Mouse (Mus musculus) midbrain, embryonic 13.5 days (tissue): ENCODE results near the gene Clk1. TPM values are rescaled to one million over a fixed set of nuclear protein-coding genes. Genes with fewer than 3 reads are reported as not detected.

Experiments
- ATAC-seq: fragments of 200-750 bp; cut with Nextera tagmentation; 2 replicates; pipeline ENCODE4 v1.8.0; 2017; ENCODE audit warnings: mild to moderate bottlenecking, moderate TSS enrichment, moderate library complexity
- H3K27ac ChIP-seq: fragments of 300-500 bp; sonication (generic); 2 replicates; pipeline ENCODE4 v1.5.1; 2015; ENCODE audit warnings: inconsistent platforms, mild to moderate bottlenecking, moderate library complexity
- H3K27me3 ChIP-seq: fragments of 300-500 bp; sonication (generic); 2 replicates; pipeline ENCODE4 v1.6.1; 2015; ENCODE audit warnings: mild to moderate bottlenecking, inconsistent platforms
- H3K36me3 ChIP-seq: fragments of 300-500 bp; sonication (generic); 2 replicates; pipeline ENCODE4 v1.6.1; 2015; ENCODE audit warnings: mild to moderate bottlenecking, inconsistent platforms
- H3K4me1 ChIP-seq: fragments of 300-500 bp; sonication (generic); replicated peaks from 2 replicates; pipeline ENCODE4 v1.6.1; 2015; ENCODE audit warnings: inconsistent platforms
- H3K4me2 ChIP-seq: fragments of 300-500 bp; sonication (generic); replicated peaks from 2 replicates; pipeline ENCODE4 v1.6.1; 2015; ENCODE audit warnings: moderate library complexity, mild to moderate bottlenecking, inconsistent platforms
- H3K4me3 ChIP-seq: fragments of 300-500 bp; sonication (generic); replicated peaks from 2 replicates; pipeline ENCODE4 v1.5.1; 2015; ENCODE audit warnings: mild to moderate bottlenecking, inconsistent platforms
- H3K9ac ChIP-seq: fragments of 300-500 bp; sonication (generic); replicated peaks from 2 replicates; pipeline ENCODE4 v1.6.1; 2015; ENCODE audit warnings: mild to moderate bottlenecking, inconsistent platforms
- H3K9me3 ChIP-seq: fragments of 300-500 bp; sonication (generic); 2 replicates; pipeline ENCODE4 v1.6.1; 2016; ENCODE audit warnings: mild to moderate bottlenecking, inconsistent platforms
- WGBS: fragments of 180-500 bp; shearing (Covaris S2); methylation state at CpG from one replicate; pipeline ENCODE4 v1.1.7; 2015; 5-methylcytosine and 5-hydroxymethylcytosine counted together
- polyA plus RNA-seq: library from polyadenylated mRNA; unstranded; fragments of >200 nt; fragmentation: Nextera tagmentation; extraction: Ambion mirVana; gene quantifications from 2 replicates; pipeline ENCODE4 v1.2.1, GENCODE M21; 2015

The Clk1 gene
- polyA plus RNA-seq, 1 experiment from 2014 or later = 171 TPM

- no peak for ATAC-seq
- no peaks in the 10 kb centered on the region for H3K27me3 ChIP-seq
- WGBS = 77% methylated on average over 2 of the region's 2 CpGs
Measured at GRCm38 (mm10) chr1:58369716-58370115, 54.1 kb downstream of the Clk1 start.

DNA sequence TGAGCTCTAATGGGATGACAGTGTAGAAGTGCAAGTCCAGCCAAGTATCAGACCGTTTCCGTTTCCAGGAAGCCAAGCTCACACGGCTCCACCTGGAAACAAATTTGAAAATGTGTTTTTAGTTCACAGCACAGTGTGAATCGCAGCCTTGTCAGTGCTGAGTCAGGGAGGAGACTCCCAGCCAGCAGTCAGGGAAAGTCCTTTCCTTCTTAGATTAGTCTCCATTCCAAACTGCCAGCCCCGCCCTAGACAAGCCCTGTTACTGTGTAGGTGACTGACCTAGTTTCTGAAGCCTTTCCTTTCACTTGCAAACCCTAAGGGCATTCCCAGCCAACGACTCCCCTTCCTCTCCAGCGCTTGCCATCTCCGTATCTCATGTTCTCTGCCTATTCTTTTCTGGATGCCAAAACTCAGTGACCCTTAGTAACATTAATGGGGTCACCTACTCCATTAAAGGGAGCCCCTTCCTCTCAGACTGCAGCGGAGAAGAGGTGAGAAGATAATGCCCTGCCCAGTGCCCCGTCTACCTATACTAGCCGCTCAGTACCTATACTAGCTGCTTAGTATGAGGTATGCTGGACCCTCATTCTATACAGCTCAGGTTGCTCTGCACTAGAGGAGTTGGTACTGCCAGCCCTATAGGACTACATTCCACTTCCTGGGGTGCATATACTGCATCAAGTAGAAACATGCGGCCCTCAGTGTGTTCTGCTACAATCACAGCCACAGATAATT, 57.0 kb downstream of the Clk1 start:
- Histone ChIP-seq H3K27me3 (no peaks in the 10 kb centered on the region), H3K4me3 (no peak overlapping the region), H3K9me3 (no peaks in the 10 kb centered on the region), H3K4me2 (no peak overlapping the region), H3K9ac (no peak overlapping the region), H3K27ac (no peak overlapping the region), H3K36me3 (no peaks in the 10 kb centered on the region), H3K4me1 (no peaks in the 10 kb centered on the region)
- 92% methylated on average over 12 of the region's 12 CpGs for WGBS
- no peak for ATAC-seq

More at GRCm38 (mm10) chr1:58369716-58370115, 54.1 kb downstream of the Clk1 start:
- Histone ChIP-seq H3K9me3 (no peaks in the 10 kb centered on the region), H3K4me1 (no peaks in the 10 kb centered on the region), H3K27ac (no peak overlapping the region), H3K4me2 (no peak overlapping the region), H3K4me3 (no peak overlapping the region), H3K9ac (no peak overlapping the region), H3K36me3 (no peaks in the 10 kb centered on the region)

- Histone ChIP-seq H3K4me1 (no peaks in the 10 kb centered on the region), H3K9ac (no peak overlapping the region), H3K4me2 (no peak overlapping the region), H3K9me3 (no peaks in the 10 kb centered on the region), H3K27me3 (no peaks in the 10 kb centered on the region), H3K4me3 (no peak overlapping the region), H3K36me3 (no peaks in the 10 kb centered on the region), H3K27ac (no peak overlapping the region)
- no peak for ATAC-seq
- WGBS = 99% methylated on average over 3 of the region's 3 CpGs
Measured at GRCm38 (mm10) chr1:58365829-58366228, 58.0 kb downstream of the Clk1 start.

DNA sequence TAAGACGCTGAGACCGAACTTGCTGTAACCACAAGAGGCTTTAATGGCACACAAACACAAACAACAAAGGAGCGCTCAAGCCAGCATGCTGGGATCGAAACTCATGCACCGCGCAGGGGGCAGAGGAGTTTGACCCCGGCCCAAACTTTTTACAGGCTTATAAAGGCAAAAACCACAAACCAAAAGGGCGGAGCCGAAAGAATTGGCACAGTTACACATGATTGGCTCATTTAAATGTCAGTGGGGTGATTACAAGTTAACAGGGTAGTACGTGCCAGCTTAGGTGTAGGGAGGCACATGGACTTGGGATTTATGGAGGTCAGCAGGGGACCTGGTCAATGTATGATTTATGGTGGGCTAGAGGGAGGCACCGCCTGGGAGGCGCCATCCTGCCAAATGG, 59.3 kb downstream of the Clk1 start:
- no peaks in the 10 kb centered on the region for H3K36me3 ChIP-seq
- H3K4me1 ChIP-seq = no peaks in the 10 kb centered on the region
- H3K9me3 ChIP-seq = no peaks in the 10 kb centered on the region
- no peak overlapping the region for H3K4me2 ChIP-seq
- 86% methylated on average over 12 of the region's 12 CpGs for WGBS
- no peak overlapping the region for H3K4me3 ChIP-seq
- no peak overlapping the region for H3K9ac ChIP-seq
- no peak for ATAC-seq
- H3K27me3 ChIP-seq = no peaks in the 10 kb centered on the region
- no peak overlapping the region for H3K27ac ChIP-seq

DNA sequence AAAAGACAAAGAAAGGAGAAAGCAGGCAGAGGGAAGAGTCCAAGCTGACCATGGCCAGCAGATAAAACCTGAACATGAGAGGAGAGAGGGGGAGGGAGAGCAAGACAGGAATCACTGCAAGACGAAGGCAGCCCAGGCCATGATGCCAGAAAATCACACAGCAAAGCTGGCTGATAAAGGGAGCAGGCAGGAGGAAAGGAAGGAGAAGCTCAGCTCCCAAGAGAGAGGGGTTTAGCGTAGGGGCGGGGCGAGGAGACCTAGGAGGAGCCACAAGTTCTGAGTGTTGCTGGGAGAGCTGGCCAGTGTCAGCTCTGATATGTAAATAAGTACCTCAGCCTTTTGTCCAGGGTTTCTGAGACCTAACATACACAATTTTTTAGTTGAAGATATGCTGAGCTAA, 61.6 kb downstream of the Clk1 start:
- Histone ChIP-seq H3K4me2 (no peak overlapping the region), H3K9ac (no peak overlapping the region), H3K9me3 (no peaks in the 10 kb centered on the region), H3K27ac (no peak overlapping the region), H3K27me3 (no peaks in the 10 kb centered on the region), H3K4me1 (no peaks in the 10 kb centered on the region), H3K36me3 (no peaks in the 10 kb centered on the region), H3K4me3 (no peak overlapping the region)
- 54% methylated on average over 4 of the region's 4 CpGs for WGBS
- no peak for ATAC-seq

Other genes starting within 250 kb of the Clk1 start
- gene Aox4, start 213.7 kb downstream of the Clk1 start, polyA plus RNA-seq = 0.05 and 0.19 TPM in 2 replicates
- 0.05 TPM in 1 of 2 replicates, not detected in the other for gene Aox2, start 145.7 kb downstream of the Clk1 start, polyA plus RNA-seq
- gene Bzw1, start 31.2 kb downstream of the Clk1 start, polyA plus RNA-seq = 406 and 428 TPM in 2 replicates
- gene Nif3l1, start 21.1 kb upstream of the Clk1 start, polyA plus RNA-seq = 61.2 and 62.6 TPM in 2 replicates
- gene Ppil3, start 21.4 kb upstream of the Clk1 start, polyA plus RNA-seq = 52.0 and 53.7 TPM in 2 replicates
- gene Orc2, start 81.0 kb upstream of the Clk1 start, polyA plus RNA-seq = 24.6 and 24.7 TPM in 2 replicates
- gene Fam126b, start 162.3 kb upstream of the Clk1 start, polyA plus RNA-seq = 11.0 and 13.9 TPM in 2 replicates
- gene Ndufb3, start 162.3 kb upstream of the Clk1 start, polyA plus RNA-seq = 196 and 203 TPM in 2 replicates